Mouse (Mus musculus) neural tube, embryonic 12.5 days (tissue): ENCODE data around the gene Pard3. TPM values are rescaled to one million over a fixed set of nuclear protein-coding genes. Genes with fewer than 3 reads are reported as not detected.

Experiments used
- ATAC-seq: fragments of 200-750 bp; cut with Nextera tagmentation; 2 replicates; pipeline ENCODE4 v1.8.0; 2017; ENCODE audit warnings: low read depth, mild to moderate bottlenecking, moderate TSS enrichment, moderate library complexity; ENCODE audit not compliant: low FRiP score
- H3K27ac ChIP-seq: fragments of 300-500 bp; sonication (generic); 2 replicates; pipeline ENCODE4 v1.5.1; 2016
- H3K27me3 ChIP-seq: fragments of 300-500 bp; sonication (generic); replicated peaks from 2 replicates; pipeline ENCODE4 v1.6.1; 2016; ENCODE audit warnings: mild to moderate bottlenecking
- H3K36me3 ChIP-seq: fragments of 300-500 bp; sonication (generic); 2 replicates; pipeline ENCODE4 v1.6.1; 2016; ENCODE audit warnings: mild to moderate bottlenecking
- H3K4me1 ChIP-seq: fragments of 300-500 bp; sonication (generic); 2 replicates; pipeline ENCODE4 v1.6.1; 2016
- H3K4me2 ChIP-seq: fragments of 300-500 bp; sonication (generic); replicated peaks from 2 replicates; pipeline ENCODE4 v1.6.1; 2016; ENCODE audit warnings: mild to moderate bottlenecking
- H3K4me3 ChIP-seq: fragments of 300-500 bp; sonication (generic); 2 replicates; pipeline ENCODE4 v1.5.1; 2016
- H3K9ac ChIP-seq: fragments of 300-500 bp; sonication (generic); 2 replicates; pipeline ENCODE4 v1.6.1; 2016; ENCODE audit warnings: mild to moderate bottlenecking
- H3K9me3 ChIP-seq: fragments of 300-500 bp; sonication (generic); 2 replicates; pipeline ENCODE4 v1.6.1; 2016; ENCODE audit warnings: mild to moderate bottlenecking
- WGBS: fragments of 180-500 bp; shearing (Covaris S2); methylation state at CpG from one replicate; pipeline ENCODE4 v1.1.7; 2016; 5-methylcytosine and 5-hydroxymethylcytosine counted together
- polyA plus RNA-seq: library from polyadenylated mRNA; unstranded; fragments of >200 nt; fragmentation: Nextera tagmentation; extraction: Ambion mirVana; gene quantifications from 2 replicates; pipeline ENCODE4 v1.2.1, GENCODE M21; 2016

The Pard3 gene
- polyA plus RNA-seq, 1 experiment from 2014 or later: 41.1 TPM

DNA sequence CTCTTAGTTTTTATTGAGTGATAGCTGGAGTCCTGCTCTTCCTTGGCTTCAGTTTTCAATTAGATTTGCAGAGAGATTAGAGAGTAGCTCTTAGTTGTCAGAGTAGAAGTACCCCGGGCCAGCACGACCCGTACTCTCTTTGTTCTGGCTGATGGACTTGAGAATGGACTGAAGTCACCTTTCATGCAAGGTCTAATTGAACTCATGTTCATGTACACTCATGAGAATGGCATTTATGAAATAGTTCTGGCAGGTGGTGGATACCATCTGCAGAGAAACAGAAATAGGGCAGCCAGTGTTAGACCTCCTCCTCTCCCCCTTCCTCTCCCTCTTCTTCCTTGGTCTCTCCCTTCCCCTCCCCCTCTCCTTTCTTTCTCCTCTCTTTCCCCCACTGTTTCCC lies 158.7 kb downstream of the Pard3 start:
- H3K27me3 ChIP-seq: no peaks in the 10 kb centered on the region
- no peak for ATAC-seq
- H3K4me1 ChIP-seq: peaks cover 18% of the 10 kb centered on the region
- no peak overlapping the region for H3K4me3 ChIP-seq
- H3K27ac ChIP-seq: no peak overlapping the region
- H3K4me2 ChIP-seq: no peak overlapping the region
- H3K9ac ChIP-seq: no peak overlapping the region
- H3K36me3 ChIP-seq: no peaks in the 10 kb centered on the region
- 83% methylated on average over 3 of the region's 3 CpGs for WGBS
- H3K9me3 ChIP-seq: no peaks in the 10 kb centered on the region

DNA sequence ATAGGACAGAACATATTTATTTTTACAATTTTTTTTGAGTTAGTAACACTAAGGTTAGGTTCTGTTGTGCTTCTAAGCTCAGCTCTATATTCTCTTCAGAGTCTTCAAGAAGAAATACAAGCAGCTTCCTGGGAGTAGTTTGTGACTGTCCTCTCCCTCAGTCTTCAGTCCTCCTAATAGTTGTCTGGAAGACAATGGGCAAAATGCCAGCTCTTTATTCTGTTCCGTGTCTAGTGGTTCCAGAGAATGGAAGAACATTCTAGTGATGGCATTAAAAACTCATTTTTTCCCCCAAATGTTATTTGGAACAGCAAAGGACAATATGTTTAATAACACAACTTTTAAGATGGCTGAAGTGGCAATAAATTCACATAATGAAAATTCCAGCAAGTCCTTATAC lies 163.3 kb downstream of the Pard3 start:
- Histone ChIP-seq H3K4me1 (peaks cover 19% of the 10 kb centered on the region), H3K9me3 (no peaks in the 10 kb centered on the region), H3K27ac (no peak overlapping the region), H3K9ac (no peak overlapping the region), H3K4me2 (no peak overlapping the region), H3K27me3 (no peaks in the 10 kb centered on the region), H3K4me3 (no peak overlapping the region), H3K36me3 (no peaks in the 10 kb centered on the region)
- 52% methylated on average over 1 of the region's 1 CpGs for WGBS
- ATAC-seq: no peak

DNA sequence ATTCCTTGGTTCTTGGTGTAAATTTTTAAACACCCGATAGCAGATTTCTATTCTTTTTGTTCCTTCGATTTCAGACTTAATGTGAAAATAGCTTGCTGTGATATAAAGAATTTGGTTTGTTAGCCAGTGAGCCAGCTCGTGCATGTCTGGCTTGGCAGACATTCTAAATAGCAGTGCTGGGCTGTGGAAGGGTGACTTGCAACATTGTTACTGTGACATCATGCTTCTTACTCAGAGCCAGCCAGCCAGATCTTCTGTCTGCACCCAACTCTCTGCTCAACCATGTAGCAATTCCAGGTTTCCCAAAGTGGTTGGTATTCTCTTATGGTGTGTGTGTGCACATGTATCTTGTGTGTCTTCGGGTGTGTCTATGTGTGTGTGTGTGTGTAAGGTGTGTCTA lies 163.7 kb downstream of the Pard3 start:
- Histone ChIP-seq H3K9me3 (no peaks in the 10 kb centered on the region), H3K27me3 (no peaks in the 10 kb centered on the region), H3K9ac (no peak overlapping the region), H3K4me1 (peaks cover 17% of the 10 kb centered on the region), H3K4me2 (no peak overlapping the region), H3K36me3 (no peaks in the 10 kb centered on the region), H3K27ac (no peak overlapping the region), H3K4me3 (no peak overlapping the region)
- ATAC-seq: no peak
- 91% methylated on average over 4 of the region's 4 CpGs for WGBS

DNA sequence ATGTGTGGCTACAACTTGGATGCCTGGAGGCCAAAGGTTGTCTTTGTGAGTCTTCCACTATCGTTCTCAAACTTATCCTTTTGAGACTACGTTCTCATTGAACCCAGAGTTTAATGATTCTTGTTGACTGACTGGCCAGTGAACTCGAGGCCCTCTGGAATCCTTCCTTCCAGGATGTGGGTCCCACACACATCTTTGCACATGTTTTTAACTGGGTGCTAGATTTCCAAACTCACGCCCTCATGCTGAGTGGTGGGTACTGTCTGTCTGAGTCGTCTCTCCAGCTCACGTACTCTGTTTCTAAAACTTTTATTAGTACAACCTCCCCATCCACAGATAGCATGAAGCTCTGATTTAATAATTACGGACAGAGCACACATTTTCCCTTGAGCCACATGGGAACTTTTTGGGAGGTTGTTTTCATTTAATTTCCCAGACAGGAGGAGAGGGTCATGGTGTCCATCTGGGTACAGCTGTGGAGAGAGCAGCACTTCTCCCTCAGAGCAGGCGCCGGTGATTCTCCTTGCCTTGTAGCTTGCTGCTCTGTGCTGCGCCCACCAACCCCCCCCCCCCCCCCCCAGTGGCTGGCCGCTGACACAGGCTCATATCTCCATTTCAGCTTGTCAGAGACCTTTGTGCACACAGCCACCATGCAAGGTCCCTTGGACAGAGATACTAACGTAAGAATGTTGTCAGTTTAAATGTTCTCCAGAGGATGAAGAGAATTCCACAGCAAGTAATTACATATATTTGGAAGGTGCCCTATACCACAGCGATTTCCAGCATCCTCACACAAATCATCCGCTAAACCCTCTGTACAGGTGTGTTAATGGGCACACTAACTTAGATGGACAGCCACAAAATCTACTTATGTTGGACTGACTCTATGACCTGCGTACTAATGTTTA lies 165.9 kb downstream of the Pard3 start:
- no peaks in the 10 kb centered on the region for H3K9me3 ChIP-seq
- H3K36me3 ChIP-seq: no peaks in the 10 kb centered on the region
- no peak overlapping the region for H3K4me3 ChIP-seq
- no peak overlapping the region for H3K27ac ChIP-seq
- no peaks in the 10 kb centered on the region for H3K27me3 ChIP-seq
- H3K9ac ChIP-seq: no peak overlapping the region
- H3K4me1 ChIP-seq: peaks cover 16% of the 10 kb centered on the region
- ATAC-seq: no peak
- WGBS: 73% methylated on average over 15 of the region's 15 CpGs
- no peak overlapping the region for H3K4me2 ChIP-seq

DNA sequence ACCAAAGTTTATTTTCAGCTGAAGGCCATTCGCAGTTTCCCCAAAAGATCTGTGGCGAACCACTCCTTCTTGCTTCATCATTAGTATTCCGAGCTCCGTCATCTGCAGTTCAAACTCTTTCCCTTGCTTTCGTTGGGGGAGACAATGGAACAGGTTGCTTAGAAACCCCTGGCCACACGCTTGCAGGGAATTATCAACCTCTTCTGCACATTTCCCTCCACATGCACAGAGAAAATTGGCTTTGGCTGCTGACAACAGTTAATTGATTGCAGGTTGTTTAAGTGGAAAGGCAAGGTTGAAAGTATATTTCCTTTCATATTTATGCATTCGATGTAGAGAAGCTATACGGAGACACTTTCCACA lies 166.5 kb downstream of the Pard3 start:
- Histone ChIP-seq H3K9ac (no peak overlapping the region), H3K4me2 (no peak overlapping the region), H3K27me3 (no peaks in the 10 kb centered on the region), H3K27ac (no peak overlapping the region), H3K4me3 (no peak overlapping the region), H3K4me1 (peaks cover 16% of the 10 kb centered on the region), H3K9me3 (no peaks in the 10 kb centered on the region), H3K36me3 (no peaks in the 10 kb centered on the region)
- WGBS: 60% methylated on average over 8 of the region's 8 CpGs
- ATAC-seq: no peak

DNA sequence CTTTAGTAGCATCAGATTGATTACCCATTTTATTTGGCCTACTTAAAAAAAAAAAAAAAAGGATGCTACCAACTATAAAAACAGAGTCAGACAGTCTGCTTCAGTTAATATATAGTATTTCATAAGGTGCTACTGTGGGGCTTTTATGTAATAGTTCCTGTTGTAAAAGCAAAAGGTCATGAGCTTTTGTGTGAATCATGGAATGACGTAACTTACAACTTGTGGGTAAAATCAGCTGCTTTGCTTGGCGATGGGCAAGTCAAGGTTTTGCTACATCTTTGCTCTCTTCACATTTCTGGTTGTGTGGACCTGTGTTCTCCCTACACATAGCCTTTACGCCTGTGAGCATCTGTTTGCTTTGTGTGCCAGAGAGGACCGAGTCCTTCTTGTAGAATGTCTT lies 179.7 kb downstream of the Pard3 start:
- H3K4me3 ChIP-seq: no peak overlapping the region
- no peaks in the 10 kb centered on the region for H3K36me3 ChIP-seq
- no peak overlapping the region for H3K4me2 ChIP-seq
- H3K9ac ChIP-seq: no peak overlapping the region
- WGBS: 88% methylated on average over 4 of the region's 4 CpGs
- H3K9me3 ChIP-seq: no peaks in the 10 kb centered on the region
- no peak overlapping the region for H3K27ac ChIP-seq
- ATAC-seq: no peak
- H3K27me3 ChIP-seq: no peaks in the 10 kb centered on the region
- no peaks in the 10 kb centered on the region for H3K4me1 ChIP-seq

DNA sequence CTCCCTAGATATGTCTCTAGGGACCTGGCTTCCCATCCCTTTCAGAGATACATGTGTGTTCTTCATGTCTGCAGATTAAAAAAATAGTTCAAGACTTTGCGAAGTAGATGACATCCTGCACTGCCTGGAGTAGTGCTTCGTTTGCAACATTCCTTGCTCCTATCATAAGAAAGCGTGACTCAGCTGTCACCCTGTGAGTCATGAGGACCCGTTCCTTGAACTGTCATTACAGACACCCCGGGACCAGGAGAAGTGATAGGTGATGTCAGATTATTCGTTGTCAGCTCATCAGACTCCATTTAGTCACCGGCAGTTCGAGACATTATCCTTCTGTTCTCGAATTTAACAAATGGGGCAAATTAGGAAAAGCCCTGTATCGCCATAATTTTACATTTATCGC lies 180.1 kb downstream of the Pard3 start:
- 90% methylated on average over 11 of the region's 11 CpGs for WGBS
- ATAC-seq: no peak
- Histone ChIP-seq H3K27ac (no peak overlapping the region), H3K4me3 (no peak overlapping the region), H3K9ac (no peak overlapping the region), H3K36me3 (no peaks in the 10 kb centered on the region), H3K9me3 (no peaks in the 10 kb centered on the region), H3K4me1 (no peaks in the 10 kb centered on the region), H3K27me3 (no peaks in the 10 kb centered on the region), H3K4me2 (no peak overlapping the region)

DNA sequence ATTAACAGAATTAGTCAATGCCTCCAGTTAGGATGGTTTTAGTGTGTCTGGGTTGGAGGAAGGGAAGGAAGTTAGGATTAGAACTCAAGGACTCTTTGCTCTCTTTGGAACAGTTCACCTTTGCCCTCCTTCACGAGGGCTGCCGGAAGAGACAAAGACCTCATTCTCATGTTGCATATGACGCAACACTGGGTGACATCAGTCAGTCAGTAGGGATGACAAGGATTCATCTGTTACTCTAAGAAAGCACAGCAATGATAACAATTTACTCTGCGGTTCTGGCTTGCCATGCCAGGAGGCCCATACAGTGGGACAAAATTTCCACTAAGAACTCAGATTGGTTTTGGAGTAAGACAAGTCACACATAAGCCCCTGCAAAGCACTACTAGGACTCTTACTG lies 187.1 kb downstream of the Pard3 start:
- H3K4me2 ChIP-seq: no peak overlapping the region
- H3K4me3 ChIP-seq: no peak overlapping the region
- H3K27ac ChIP-seq: no peak overlapping the region
- H3K36me3 ChIP-seq: no peaks in the 10 kb centered on the region
- ATAC-seq: no peak
- no peaks in the 10 kb centered on the region for H3K27me3 ChIP-seq
- WGBS: 61% methylated on average over 4 of the region's 4 CpGs
- no peak overlapping the region for H3K9ac ChIP-seq
- H3K9me3 ChIP-seq: no peaks in the 10 kb centered on the region
- H3K4me1 ChIP-seq: no peaks in the 10 kb centered on the region

DNA sequence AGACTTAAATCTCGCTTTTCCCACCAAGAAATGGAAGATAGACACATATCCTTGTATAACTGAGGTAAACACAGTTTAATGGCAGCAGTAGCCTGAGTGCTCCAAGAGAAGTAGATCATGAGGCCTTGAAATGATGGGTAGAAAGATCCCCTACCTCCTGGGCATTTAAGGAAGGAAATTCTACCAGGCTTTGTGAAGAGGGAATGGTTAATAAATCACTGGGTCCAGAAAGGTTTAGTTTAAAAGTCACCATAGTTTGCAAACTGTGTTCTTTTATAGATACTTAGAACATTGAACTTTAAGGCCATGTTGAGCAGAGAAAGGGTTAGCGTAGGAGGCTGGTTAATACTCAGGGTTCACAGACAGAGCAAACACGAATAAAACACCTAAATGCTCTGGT lies 187.8 kb downstream of the Pard3 start:
- no peaks in the 10 kb centered on the region for H3K4me1 ChIP-seq
- ATAC-seq: no peak
- no peaks in the 10 kb centered on the region for H3K36me3 ChIP-seq
- no peak overlapping the region for H3K9ac ChIP-seq
- WGBS: 96% methylated on average over 3 of the region's 3 CpGs
- H3K27ac ChIP-seq: no peak overlapping the region
- no peaks in the 10 kb centered on the region for H3K27me3 ChIP-seq
- H3K4me3 ChIP-seq: no peak overlapping the region
- no peaks in the 10 kb centered on the region for H3K9me3 ChIP-seq
- H3K4me2 ChIP-seq: no peak overlapping the region

DNA sequence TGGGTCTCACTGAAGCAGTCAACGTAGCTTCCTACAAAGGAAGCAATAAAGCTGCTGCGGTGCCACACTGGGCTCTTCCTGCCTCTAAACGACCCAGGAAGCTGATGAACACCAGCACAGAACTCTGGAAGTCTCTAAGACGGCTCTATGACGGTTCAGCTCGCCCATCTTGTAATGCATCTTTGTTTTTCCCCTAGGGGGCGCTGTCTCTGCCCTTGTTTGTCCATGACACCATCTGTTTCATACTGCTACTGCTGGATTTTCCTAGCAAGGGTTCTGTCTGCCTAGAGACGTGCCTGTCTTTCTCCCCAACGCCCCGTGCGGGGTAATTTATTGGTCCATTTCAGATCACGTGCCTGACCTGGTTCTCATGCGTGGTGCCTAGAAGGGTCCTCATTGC lies 188.3 kb downstream of the Pard3 start:
- no peak overlapping the region for H3K4me3 ChIP-seq

DNA sequence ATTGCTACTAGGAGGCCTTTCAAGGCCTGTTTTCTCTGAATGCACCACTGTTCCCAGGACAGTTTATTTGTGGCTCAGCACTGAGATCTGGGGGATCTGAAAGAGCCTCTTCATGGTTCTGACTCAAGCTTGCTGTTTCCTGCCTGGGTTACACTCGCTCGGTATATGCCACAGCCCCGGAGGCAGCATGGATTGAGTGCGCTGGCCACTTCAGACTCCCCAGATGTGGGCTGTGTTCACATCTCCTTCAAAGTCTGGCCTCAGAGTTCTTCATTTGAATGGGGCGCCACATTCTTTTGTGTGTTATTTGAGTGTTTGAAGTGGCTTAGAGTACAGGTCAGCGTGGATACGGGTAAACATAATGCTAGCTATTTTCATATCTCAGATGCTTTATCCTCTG lies 190.9 kb downstream of the Pard3 start:
- Histone ChIP-seq H3K27me3 (no peaks in the 10 kb centered on the region), H3K9ac (no peak overlapping the region), H3K9me3 (no peaks in the 10 kb centered on the region), H3K36me3 (no peaks in the 10 kb centered on the region), H3K4me2 (no peak overlapping the region), H3K27ac (no peak overlapping the region), H3K4me3 (no peak overlapping the region), H3K4me1 (no peaks in the 10 kb centered on the region)
- WGBS: 88% methylated on average over 7 of the region's 7 CpGs
- ATAC-seq: no peak

More for the DNA sequence above, 188.3 kb downstream of the Pard3 start:
- H3K36me3 ChIP-seq: no peaks in the 10 kb centered on the region
- 69% methylated on average over 13 of the region's 13 CpGs for WGBS
- H3K27me3 ChIP-seq: no peaks in the 10 kb centered on the region
- H3K9me3 ChIP-seq: no peaks in the 10 kb centered on the region
- H3K27ac ChIP-seq: no peak overlapping the region
- no peaks in the 10 kb centered on the region for H3K4me1 ChIP-seq
- ATAC-seq: no peak
- no peak overlapping the region for H3K4me2 ChIP-seq
- H3K9ac ChIP-seq: no peak overlapping the region

DNA sequence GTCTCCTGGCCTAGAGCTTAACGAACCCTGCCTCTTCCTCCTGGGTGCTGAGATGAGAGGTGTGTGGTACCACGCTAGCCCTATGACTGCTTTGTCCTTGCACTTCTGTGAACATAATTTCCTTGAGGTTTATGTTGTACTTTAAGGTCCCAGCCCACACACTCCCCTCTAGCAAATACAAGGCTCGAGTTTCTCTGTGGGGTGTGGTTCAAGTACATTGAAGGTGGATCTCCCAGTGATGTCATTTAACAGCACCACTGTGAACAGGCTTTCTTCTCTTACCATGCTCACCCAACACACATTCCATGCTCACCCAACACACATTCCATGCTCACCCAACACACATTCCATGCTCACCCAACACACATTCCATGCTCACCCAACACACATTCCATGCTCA lies 193.4 kb downstream of the Pard3 start:
- H3K9me3 ChIP-seq: no peaks in the 10 kb centered on the region
- H3K27me3 ChIP-seq: no peaks in the 10 kb centered on the region
- no peak for ATAC-seq
- 93% methylated on average over 3 of the region's 3 CpGs for WGBS
- no peak overlapping the region for H3K4me2 ChIP-seq
- no peak overlapping the region for H3K4me3 ChIP-seq
- H3K9ac ChIP-seq: no peak overlapping the region
- no peak overlapping the region for H3K27ac ChIP-seq
- H3K36me3 ChIP-seq: no peaks in the 10 kb centered on the region
- H3K4me1 ChIP-seq: no peaks in the 10 kb centered on the region

DNA sequence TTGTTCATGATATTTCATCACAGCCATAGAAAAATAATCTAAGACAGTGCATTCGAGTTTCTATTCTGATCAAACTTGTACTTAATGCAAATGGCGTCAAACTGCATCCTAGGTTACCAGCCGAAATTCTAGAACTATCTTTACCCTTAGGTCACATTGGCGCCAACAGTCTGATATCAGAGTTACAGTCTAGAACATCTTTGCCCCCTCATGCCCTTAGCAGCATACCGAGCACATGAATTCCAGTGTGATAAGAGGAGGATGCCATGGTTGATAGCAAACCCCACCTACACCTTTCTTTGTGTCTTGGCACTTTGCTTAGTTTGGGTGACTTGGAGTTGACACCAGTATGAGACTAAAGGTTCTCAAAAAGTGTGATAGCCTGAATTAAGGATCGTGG lies 197.4 kb downstream of the Pard3 start:
- no peak overlapping the region for H3K9ac ChIP-seq
- H3K4me3 ChIP-seq: no peak overlapping the region
- no peaks in the 10 kb centered on the region for H3K27me3 ChIP-seq
- H3K27ac ChIP-seq: no peak overlapping the region
- no peak for ATAC-seq
- no peaks in the 10 kb centered on the region for H3K9me3 ChIP-seq
- no peak overlapping the region for H3K4me2 ChIP-seq
- no peaks in the 10 kb centered on the region; the same call in 1 of the 2 replicates for H3K4me1 ChIP-seq
- no peaks in the 10 kb centered on the region for H3K36me3 ChIP-seq
- 94% methylated on average over 6 of the region's 6 CpGs for WGBS
